Mouse (Mus musculus): ENCODE measurements around the gene Olfr1216. TPM values are rescaled to one million over a fixed set of nuclear protein-coding genes. Genes with fewer than 3 reads are reported as not detected.

Olfr1216 gene
- not detected in 2 replicates for polyA plus RNA-seq (2012; ENCODE audit: low replicate concordance)

DNA sequence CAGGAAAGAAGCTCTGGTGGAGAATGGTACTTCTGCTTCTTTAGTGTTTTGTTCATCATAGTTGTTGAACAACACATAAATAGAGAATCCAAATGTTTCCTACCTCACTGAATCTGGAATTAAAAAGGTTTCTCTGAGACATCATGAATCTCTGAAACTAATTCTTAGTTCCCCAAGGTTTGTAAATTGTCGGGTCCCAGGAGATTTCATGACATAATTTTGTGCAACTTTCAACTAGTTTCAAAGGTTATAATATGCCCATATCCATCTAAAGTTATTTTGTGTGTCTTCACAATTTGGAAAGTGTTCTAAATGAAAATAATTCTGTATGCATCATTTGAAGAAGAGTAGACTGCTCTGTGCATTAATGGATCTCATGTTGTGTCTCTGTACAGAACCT lies at the start of gene Olfr1216:
Gene Olfr1216 (minus strand): TSS at position 101 of the 400 bp plus-strand sequence.

DNA sequence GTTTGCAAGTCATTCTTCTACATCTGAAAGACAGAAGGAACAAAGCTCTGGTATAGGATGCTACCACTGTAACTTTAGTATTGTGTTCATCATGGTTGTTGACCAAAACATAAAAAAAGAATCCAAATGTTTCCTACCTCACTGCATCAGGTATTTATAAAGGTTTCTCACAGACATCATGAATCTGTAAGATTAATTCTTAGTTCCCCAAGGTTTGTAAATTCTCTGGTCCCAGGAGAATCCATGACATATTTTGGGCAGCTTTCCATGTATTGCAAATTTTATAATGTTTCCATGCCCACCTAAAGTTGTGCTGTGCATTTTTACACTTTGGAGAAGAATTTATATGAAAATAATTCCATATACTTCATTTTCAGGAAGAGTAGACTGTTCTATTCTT lies 42.9 kb upstream of the Olfr1216 start, which contains the start of gene Olfr1218:
Gene Olfr1218 (minus strand): TSS at position 101 of the 400 bp plus-strand sequence.

GRCm38 (mm10) chr2:89031965-89032364 lies 13.8 kb upstream of the Olfr1216 start, which contains the start of gene Olfr1217:
TSS of gene Olfr1217 (minus strand) at chr2:89032065.

DNA sequence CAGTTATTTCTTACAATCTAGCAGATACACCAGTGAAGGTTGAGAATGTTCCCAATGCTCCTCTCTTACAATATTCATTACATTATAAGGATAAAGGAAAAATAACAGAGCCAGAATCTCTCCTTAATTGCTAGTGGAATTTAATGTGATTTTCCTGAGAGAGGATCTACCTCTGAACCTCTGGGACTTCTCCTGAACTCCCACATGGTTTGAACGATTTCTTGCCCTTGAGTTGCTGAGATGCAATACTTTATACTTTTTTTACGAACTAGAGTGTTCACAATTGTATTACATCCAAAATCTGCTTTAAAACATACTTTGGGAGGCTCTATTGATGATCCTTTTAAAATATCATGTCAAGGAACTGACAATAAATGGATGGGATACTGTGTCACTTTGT lies 11.3 kb downstream of the Olfr1216 start, which contains the start of gene Olfr1215:
Gene Olfr1215 (minus strand): TSS at position 101 of the 400 bp plus-strand sequence.

GRCm38 (mm10) chr2:88992553-88992952 lies 25.6 kb downstream of the Olfr1216 start, which contains the start of gene Olfr1214:
TSS of gene Olfr1214 (minus strand) at chr2:88992653.

DNA sequence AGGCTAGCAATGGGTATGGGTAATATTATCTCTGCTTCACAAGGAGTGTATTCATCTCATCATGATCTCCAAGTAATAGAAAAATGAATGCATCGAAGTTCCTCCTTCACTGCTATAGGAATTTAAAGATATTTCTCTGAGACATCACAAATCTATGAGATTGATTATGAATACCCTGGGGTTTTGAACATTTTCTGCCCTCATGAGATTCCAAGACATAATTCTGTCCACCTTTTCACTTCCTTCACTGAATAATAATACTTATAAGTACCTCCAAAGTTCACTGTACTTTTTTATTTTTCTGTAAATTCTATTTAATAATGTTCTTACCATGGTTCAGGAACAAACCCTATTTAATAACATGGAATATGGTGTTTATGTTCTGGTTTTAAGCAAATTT lies 38.0 kb downstream of the Olfr1216 start, which contains the start of gene Gm13762:
Gene Gm13762 (minus strand): TSS at position 101 of the 400 bp plus-strand sequence.

Other genes starting within 250 kb of the Olfr1216 start
- not detected in 2 replicates for gene Olfr1200, start 247.9 kb downstream of the Olfr1216 start, polyA plus RNA-seq (2012; ENCODE audit: low replicate concordance)
- gene Olfr1201, start 225.3 kb downstream of the Olfr1216 start, polyA plus RNA-seq (2012; ENCODE audit: low replicate concordance), result not detected in 2 replicates
- not detected in 2 replicates for gene Olfr1202, start 203.8 kb downstream of the Olfr1216 start, polyA plus RNA-seq (2012; ENCODE audit: low replicate concordance)
- not detected in 2 replicates for gene Olfr1205, start 188.6 kb downstream of the Olfr1216 start, polyA plus RNA-seq (2012; ENCODE audit: low replicate concordance)
- gene Olfr1204, start 169.0 kb downstream of the Olfr1216 start, polyA plus RNA-seq (2012; ENCODE audit: low replicate concordance), result not detected in 2 replicates
- gene Olfr1206, start 155.1 kb downstream of the Olfr1216 start, polyA plus RNA-seq (2012; ENCODE audit: low replicate concordance), result not detected in 2 replicates
- gene Olfr1208, start 116.0 kb downstream of the Olfr1216 start, polyA plus RNA-seq (2012; ENCODE audit: low replicate concordance), result not detected in 2 replicates
- gene Olfr1209, start 103.2 kb downstream of the Olfr1216 start, polyA plus RNA-seq (2012; ENCODE audit: low replicate concordance), result not detected in 2 replicates
- gene Olfr1211, start 80.2 kb downstream of the Olfr1216 start, polyA plus RNA-seq (2012; ENCODE audit: low replicate concordance), result 0.03 TPM in 1 of 2 replicates, not detected in the other
- gene Olfr1212, start 64.4 kb downstream of the Olfr1216 start, polyA plus RNA-seq (2012; ENCODE audit: low replicate concordance), result not detected in 2 replicates
- gene Gm13762, start 38.1 kb downstream of the Olfr1216 start, polyA plus RNA-seq (2012; ENCODE audit: low replicate concordance), result not detected in 2 replicates
- not detected in 2 replicates for gene Olfr1214, start 25.7 kb downstream of the Olfr1216 start, polyA plus RNA-seq (2012; ENCODE audit: low replicate concordance)
- not detected in 2 replicates for gene Olfr1215, start 11.4 kb downstream of the Olfr1216 start, polyA plus RNA-seq (2012; ENCODE audit: low replicate concordance)
- not detected in 2 replicates for gene Olfr1217, start 13.7 kb upstream of the Olfr1216 start, polyA plus RNA-seq (2012; ENCODE audit: low replicate concordance)
- not detected in 2 replicates for gene Olfr1218, start 42.8 kb upstream of the Olfr1216 start, polyA plus RNA-seq (2012; ENCODE audit: low replicate concordance)
- gene Olfr1219, start 65.2 kb upstream of the Olfr1216 start, polyA plus RNA-seq (2012; ENCODE audit: low replicate concordance), result not detected in 2 replicates
- gene Olfr1220, start 88.5 kb upstream of the Olfr1216 start, polyA plus RNA-seq (2012; ENCODE audit: low replicate concordance), result not detected in 2 replicates
- not detected in 2 replicates for gene Olfr1221, start 98.9 kb upstream of the Olfr1216 start, polyA plus RNA-seq (2012; ENCODE audit: low replicate concordance)
- not detected in 2 replicates for gene Olfr1222, start 114.7 kb upstream of the Olfr1216 start, polyA plus RNA-seq (2012; ENCODE audit: low replicate concordance)
- gene Olfr1223, start 133.2 kb upstream of the Olfr1216 start, polyA plus RNA-seq (2012; ENCODE audit: low replicate concordance), result not detected in 2 replicates
- not detected in 2 replicates for gene Olfr1224-ps1, start 145.8 kb upstream of the Olfr1216 start, polyA plus RNA-seq (2012; ENCODE audit: low replicate concordance)
- not detected in 2 replicates for gene Olfr1225, start 156.3 kb upstream of the Olfr1216 start, polyA plus RNA-seq (2012; ENCODE audit: low replicate concordance)
- gene Olfr1226, start 181.7 kb upstream of the Olfr1216 start, polyA plus RNA-seq (2012; ENCODE audit: low replicate concordance), result not detected in 2 replicates
- not detected in 2 replicates for gene Olfr1228, start 235.7 kb upstream of the Olfr1216 start, polyA plus RNA-seq (2012; ENCODE audit: low replicate concordance)

All from hematopoietic multipotent progenitor cell, adult 10-12 weeks (in vitro differentiated cells).